Mouse (Mus musculus) midbrain, postnatal 0 days (tissue): ENCODE data around the gene Nsun2. TPM values are rescaled to one million over a fixed set of nuclear protein-coding genes. Genes with fewer than 3 reads are reported as not detected.

Experiments
- ATAC-seq: fragments of 200-750 bp; cut with Nextera tagmentation; 2 replicates; pipeline ENCODE4 v1.8.0; 2017; ENCODE audit warnings: moderate number of reproducible peaks, mild to moderate bottlenecking, moderate TSS enrichment, moderate library complexity; ENCODE audit not compliant: low FRiP score
- DNase-seq: peaks from one replicate; pipeline ENCODE4 v3.0.0-alpha.2; 2015; ENCODE audit warnings: low spot score
- H3K27ac ChIP-seq: fragments of 300-500 bp; sonication (generic); 2 replicates; pipeline ENCODE4 v1.5.1; 2014; ENCODE audit warnings: low read depth, mild to moderate bottlenecking, low read length, mixed read lengths
- H3K27me3 ChIP-seq: fragments of 300-500 bp; sonication (generic); 2 replicates; pipeline ENCODE4 v1.6.1; 2014; ENCODE audit warnings: low read length, control low read depth, mixed read lengths; ENCODE audit not compliant: insufficient read depth
- H3K36me3 ChIP-seq: fragments of 300-500 bp; sonication (generic); 2 replicates; pipeline ENCODE4 v1.6.1; 2014; ENCODE audit warnings: low read length, control low read depth, mixed read lengths; ENCODE audit not compliant: insufficient read depth
- H3K4me1 ChIP-seq: fragments of 300-500 bp; sonication (generic); 2 replicates; pipeline ENCODE4 v1.6.1; 2014; ENCODE audit warnings: mild to moderate bottlenecking, control low read depth, antibody characterized with exemption, low read length, mixed read lengths; ENCODE audit not compliant: insufficient read depth
- H3K4me2 ChIP-seq: fragments of 300-500 bp; sonication (generic); 2 replicates; pipeline ENCODE4 v1.6.1; 2014; ENCODE audit warnings: low read depth, mild to moderate bottlenecking, low read length, mixed read lengths; ENCODE audit not compliant: poor library complexity, severe bottlenecking
- H3K4me3 ChIP-seq: fragments of 300-500 bp; sonication (generic); 2 replicates; pipeline ENCODE4 v1.5.1; 2014; ENCODE audit warnings: low read depth, mild to moderate bottlenecking, low read length, moderate library complexity
- H3K9ac ChIP-seq: fragments of 300-500 bp; sonication (generic); replicated peaks from 2 replicates; pipeline ENCODE4 v1.6.1; 2014; ENCODE audit warnings: mild to moderate bottlenecking, low read length, moderate library complexity, mixed read lengths; ENCODE audit not compliant: poor library complexity, severe bottlenecking
- H3K9me3 ChIP-seq: fragments of 300-500 bp; sonication (generic); 2 replicates; pipeline ENCODE4 v1.6.1; 2016; ENCODE audit warnings: low read length, control low read depth
- CTCF ChIP-seq: IDR thresholded peaks from 2 replicates; pipeline ENCODE4 v1.5.1; 2016; ENCODE audit warnings: antibody characterized with exemption, mild to moderate bottlenecking
- WGBS: fragments of 180-500 bp; shearing (Covaris S2); extraction: QIAGEN DNeasy Blood & Tissue Kit; methylation state at CpG from one replicate; pipeline ENCODE4 v1.1.7; 2014; 5-methylcytosine and 5-hydroxymethylcytosine counted together
- polyA plus RNA-seq: library from polyadenylated mRNA; unstranded; fragments of >200 nt; fragmentation: Nextera tagmentation; extraction: Ambion mirVana; gene quantifications from 2 replicates; pipeline ENCODE4 v1.2.1, GENCODE M21; 2015
- total RNA-seq: library from RNA; depleted of rRNA; stranded (reverse); fragments of >200 nt; gene quantifications from 2 replicates; pipeline ENCODE4 v1.2.3, GENCODE M21; 2014

Gene Nsun2
- total and polyA plus RNA-seq, 2 experiments from 2014 or later: 60.2 to 60.3 TPM

DNA sequence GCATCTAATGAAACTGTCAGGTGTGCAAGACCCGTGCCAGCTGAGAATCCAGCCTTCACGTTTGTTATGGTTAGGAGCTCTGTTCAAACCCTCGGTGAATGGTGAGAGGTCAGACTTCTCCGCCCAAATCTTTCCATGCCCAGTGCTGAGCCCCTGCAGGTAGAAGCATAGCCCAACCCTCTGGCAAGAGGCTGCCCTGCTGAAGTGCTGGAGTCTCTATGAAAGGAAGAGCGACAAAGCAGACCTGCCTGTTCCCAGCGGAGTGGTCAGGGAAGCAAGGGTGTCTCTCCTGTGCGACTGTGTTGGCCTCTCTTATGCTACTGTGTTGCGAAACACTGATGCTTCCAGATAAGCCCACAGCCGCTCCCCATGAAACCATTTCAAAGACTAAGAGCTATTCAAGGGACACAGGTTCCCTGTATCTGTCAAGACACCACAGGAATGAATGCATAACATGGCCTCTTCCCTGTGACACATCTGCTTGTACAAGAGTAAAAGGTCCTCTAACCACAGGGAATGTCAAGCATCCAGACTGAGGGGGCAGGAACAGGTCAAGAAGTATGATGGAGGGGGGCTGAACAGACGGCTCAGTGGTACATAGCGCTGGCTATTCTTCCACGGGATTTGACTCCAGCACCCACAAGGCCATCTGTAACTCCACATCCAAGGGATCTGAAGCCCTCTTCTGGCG is 44.8 kb upstream of the Nsun2 start:
- 33% methylated on average over 13 of the region's 13 CpGs for WGBS
- Histone ChIP-seq H3K4me3 (no peak overlapping the region), H3K4me2 (peak overlapping the region; percentile 59; the same call in 1 of the 2 replicates), H3K36me3 (no peaks in the 10 kb centered on the region), H3K9ac (no peak overlapping the region), H3K9me3 (no peaks in the 10 kb centered on the region), H3K4me1 (peaks cover 4% of the 10 kb centered on the region; the same call in 1 of the 2 replicates), H3K27me3 (peaks cover 13% of the 10 kb centered on the region), H3K27ac (no peak overlapping the region)
- DNase-seq (no peak), ATAC-seq (no peak)
- TF ChIP-seq CTCF: no peak

DNA sequence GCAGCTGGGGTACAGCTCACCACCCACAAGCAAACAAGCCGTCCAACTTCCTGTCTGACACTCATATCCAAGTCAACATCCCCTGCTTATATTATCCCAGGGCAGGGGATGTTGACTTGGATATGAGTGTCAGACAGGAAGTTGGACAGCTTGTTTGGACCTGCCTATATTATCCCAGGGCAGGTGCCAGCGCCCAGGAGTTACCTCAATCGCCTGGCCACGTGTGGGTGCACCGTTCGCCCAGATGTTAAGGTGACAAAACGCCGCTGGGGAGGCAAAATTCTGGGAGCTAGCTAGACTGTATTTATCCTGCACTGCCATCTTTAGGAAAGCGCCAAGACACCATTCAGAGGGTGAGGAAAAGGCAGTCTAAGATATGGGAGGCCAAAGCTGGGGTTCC is 43.8 kb upstream of the Nsun2 start:
- Histone ChIP-seq H3K27ac (no peak overlapping the region), H3K27me3 (peaks cover 10% of the 10 kb centered on the region), H3K4me1 (peaks cover 4% of the 10 kb centered on the region; the same call in 1 of the 2 replicates), H3K4me3 (no peak overlapping the region), H3K9ac (no peak overlapping the region), H3K4me2 (no peak overlapping the region), H3K9me3 (no peaks in the 10 kb centered on the region), H3K36me3 (no peaks in the 10 kb centered on the region)
- ATAC-seq: no peak
- TF ChIP-seq CTCF: no peak
- 88% methylated on average over 9 of the region's 9 CpGs for WGBS
- no peak for DNase-seq

DNA sequence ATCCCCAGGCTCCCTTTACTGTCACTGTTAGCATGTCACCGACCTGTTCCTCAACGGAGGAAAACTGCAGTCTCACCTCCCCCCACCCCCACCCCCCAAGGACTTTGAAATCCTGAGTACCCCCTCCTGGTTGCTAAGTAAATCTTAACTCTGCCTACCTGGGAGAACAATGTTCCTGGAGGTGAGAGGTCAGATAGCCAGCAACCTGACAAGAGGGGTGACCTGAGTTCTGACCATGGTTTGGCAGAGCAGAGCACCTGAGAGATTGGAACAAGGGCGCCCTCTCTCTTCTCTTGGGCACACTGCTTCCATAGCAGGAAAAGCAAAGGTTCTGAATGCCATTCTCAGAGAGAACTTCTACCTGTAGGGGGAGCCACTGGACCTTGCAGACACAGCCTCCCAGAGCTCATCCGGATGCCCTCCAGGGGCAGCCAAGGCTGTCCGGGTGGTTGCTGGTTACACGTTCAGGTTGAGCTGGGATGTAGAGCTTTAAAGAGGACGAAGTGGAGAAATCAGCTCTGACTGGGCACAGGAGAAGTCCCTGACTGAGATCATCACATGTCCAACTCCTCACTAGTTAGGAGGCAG is 40.6 kb upstream of the Nsun2 start:
- DNase-seq: peak; percentile 79
- no peak overlapping the region for H3K4me2 ChIP-seq
- no peak overlapping the region for H3K9ac ChIP-seq
- H3K4me3 ChIP-seq: no peak overlapping the region
- WGBS: 29% methylated on average over 7 of the region's 7 CpGs
- no peaks in the 10 kb centered on the region for H3K9me3 ChIP-seq
- TF ChIP-seq CTCF: peak; percentile 82
- no peaks in the 10 kb centered on the region for H3K4me1 ChIP-seq
- H3K27ac ChIP-seq: no peak overlapping the region
- H3K27me3 ChIP-seq: peaks cover 4% of the 10 kb centered on the region; the same call in 1 of the 2 replicates
- peak; percentile 27; the same call in 1 of the 2 replicates for ATAC-seq
- H3K36me3 ChIP-seq: peaks cover 10% of the 10 kb centered on the region; the same call in 1 of the 2 replicates

DNA sequence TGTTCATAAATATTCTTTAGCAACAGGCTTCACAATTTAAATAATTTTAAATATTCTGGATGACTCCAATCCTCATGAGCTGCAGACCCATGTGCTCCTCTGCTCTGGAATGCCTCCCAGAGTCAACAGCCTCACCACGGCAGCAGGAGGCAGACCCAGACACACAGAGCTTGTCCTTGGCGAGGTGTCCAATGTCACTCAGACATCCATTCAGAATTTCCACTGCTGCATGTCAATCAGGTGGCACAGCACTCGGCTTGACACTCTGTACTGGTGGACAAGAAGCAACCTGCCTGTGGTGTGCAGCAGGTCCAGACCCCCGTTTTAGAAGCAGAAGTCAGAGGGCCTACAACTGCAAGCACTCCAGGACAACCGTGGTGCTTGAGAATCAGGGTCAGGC is 35.3 kb upstream of the Nsun2 start:
- ATAC-seq (no peak), DNase-seq (no peak)
- no peak overlapping the region for H3K4me2 ChIP-seq
- H3K27me3 ChIP-seq: no peaks in the 10 kb centered on the region
- H3K36me3 ChIP-seq: peaks cover 57% of the 10 kb centered on the region
- no peak overlapping the region for H3K9ac ChIP-seq
- 85% methylated on average over 5 of the region's 5 CpGs for WGBS
- no peaks in the 10 kb centered on the region for H3K9me3 ChIP-seq
- TF ChIP-seq CTCF: no peak
- no peaks in the 10 kb centered on the region for H3K4me1 ChIP-seq
- H3K4me3 ChIP-seq: no peak overlapping the region
- no peak overlapping the region for H3K27ac ChIP-seq

DNA sequence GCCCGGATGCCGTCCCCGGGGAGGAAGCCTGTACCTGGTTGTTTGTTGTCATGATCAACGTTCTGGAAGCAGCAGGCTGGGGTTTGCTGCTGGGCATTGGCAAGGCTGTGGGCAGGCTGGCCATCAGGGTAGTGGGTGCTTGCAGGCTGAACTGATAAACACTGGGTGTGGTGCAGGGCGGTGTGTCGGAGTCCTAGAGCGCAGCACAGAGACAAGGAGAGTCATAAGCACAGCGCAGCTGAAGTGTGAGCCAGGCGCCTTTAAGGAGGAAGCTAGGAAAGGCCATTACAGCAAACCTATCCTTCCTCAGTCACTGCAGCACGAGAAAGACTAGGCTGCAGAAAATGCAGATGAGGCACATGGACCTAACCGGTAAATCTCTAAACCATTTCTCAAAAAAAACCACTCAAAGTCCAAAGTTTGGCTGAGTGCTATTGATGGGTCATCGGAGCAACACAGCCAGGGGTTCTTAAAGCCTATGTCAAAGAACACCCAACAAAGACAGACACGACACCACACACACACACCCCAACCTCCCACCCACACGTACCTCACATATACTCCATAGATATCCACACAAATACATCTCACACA is 31.3 kb upstream of the Nsun2 start:
- TF ChIP-seq CTCF: no peak
- Histone ChIP-seq H3K27me3 (no peaks in the 10 kb centered on the region), H3K4me3 (no peak overlapping the region), H3K4me2 (no peak overlapping the region), H3K9ac (no peak overlapping the region), H3K4me1 (no peaks in the 10 kb centered on the region), H3K9me3 (no peaks in the 10 kb centered on the region), H3K27ac (no peak overlapping the region), H3K36me3 (peaks cover 85% of the 10 kb centered on the region)
- 95% methylated on average over 14 of the region's 14 CpGs for WGBS
- DNase-seq (no peak), ATAC-seq (no peak)

DNA sequence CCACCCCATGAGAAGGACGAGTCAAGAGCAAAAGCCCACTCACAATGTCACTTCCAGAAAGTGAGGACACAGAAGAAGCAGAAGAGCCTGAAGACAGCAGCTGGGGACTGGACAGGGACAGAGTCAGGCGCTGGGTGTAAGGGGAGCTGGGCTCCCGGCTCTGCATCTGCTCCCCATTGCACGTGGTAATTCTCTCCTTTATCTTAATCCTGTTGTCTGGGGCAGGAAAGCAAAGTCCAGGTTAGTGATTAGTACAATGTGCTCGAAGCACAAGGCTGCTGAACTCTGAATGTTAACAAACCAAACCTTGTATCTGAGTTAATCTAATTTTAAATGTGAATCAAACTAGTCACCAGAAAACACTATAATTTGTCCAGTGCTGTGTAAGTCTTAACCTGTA is 30.7 kb upstream of the Nsun2 start:
- Histone ChIP-seq H3K27me3 (no peaks in the 10 kb centered on the region), H3K36me3 (peaks cover 85% of the 10 kb centered on the region), H3K9me3 (no peaks in the 10 kb centered on the region), H3K4me2 (no peak overlapping the region), H3K4me1 (no peaks in the 10 kb centered on the region), H3K27ac (no peak overlapping the region), H3K4me3 (no peak overlapping the region), H3K9ac (no peak overlapping the region)
- no peak for TF ChIP-seq CTCF
- 87% methylated on average over 5 of the region's 5 CpGs for WGBS
- ATAC-seq: no peak
- no peak for DNase-seq
